Mouse (Mus musculus): ENCODE measurements at regions not wholly inside any gene's neighbourhood (a gene's known extent, or its start where the extent isn't known, plus 50 kb on each side); places are given as distances from the start of the nearest gene placed in this dataset.
"Not testable (repeated sequence)": the region's sequence is repeated elsewhere in the genome, so short reads cannot be mapped to it uniquely, and the experiment has no call there.

- intact Hi-C loops (cut with DNase I) = no loop called here
These were observed 129.8 kb upstream of the Arhgap42 start for GRCm38 (mm10) chr9:9368731-9369130.

GRCm38 (mm10) chr9:9342456-9343185 is 103.7 kb upstream of the Arhgap42 start:
- intact Hi-C loops (cut with DNase I) = no loop called here

- intact Hi-C loops (cut with DNase I) = no loop called here
These were observed 79.7 kb upstream of the Arhgap42 start for GRCm38 (mm10) chr9:9318624-9319023.

DNA sequence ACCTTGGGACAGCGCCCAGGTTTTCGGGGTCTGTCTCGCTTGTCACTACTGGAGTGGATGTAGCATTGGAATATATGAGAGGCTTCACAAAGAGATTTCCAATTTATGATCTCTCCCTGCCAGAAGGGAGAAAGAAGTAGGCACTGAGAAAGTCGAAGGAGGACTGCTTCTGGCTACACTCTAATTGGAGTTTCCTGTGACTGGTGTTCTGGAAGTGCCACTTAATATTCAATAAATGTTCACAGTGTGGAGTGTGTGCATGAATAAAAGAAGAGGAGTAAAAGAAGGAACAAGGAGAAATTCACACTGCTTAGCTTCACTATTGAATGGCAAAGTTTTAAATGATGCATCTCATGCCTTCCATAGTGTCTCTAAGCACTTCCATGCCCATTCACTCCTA is 77.1 kb upstream of the Arhgap42 start:
- intact Hi-C loops (cut with DNase I) = no loop called here

- intact Hi-C loops (cut with DNase I) = no loop called here
These were observed 73.4 kb upstream of the Arhgap42 start for GRCm38 (mm10) chr9:9312274-9312673.

DNA sequence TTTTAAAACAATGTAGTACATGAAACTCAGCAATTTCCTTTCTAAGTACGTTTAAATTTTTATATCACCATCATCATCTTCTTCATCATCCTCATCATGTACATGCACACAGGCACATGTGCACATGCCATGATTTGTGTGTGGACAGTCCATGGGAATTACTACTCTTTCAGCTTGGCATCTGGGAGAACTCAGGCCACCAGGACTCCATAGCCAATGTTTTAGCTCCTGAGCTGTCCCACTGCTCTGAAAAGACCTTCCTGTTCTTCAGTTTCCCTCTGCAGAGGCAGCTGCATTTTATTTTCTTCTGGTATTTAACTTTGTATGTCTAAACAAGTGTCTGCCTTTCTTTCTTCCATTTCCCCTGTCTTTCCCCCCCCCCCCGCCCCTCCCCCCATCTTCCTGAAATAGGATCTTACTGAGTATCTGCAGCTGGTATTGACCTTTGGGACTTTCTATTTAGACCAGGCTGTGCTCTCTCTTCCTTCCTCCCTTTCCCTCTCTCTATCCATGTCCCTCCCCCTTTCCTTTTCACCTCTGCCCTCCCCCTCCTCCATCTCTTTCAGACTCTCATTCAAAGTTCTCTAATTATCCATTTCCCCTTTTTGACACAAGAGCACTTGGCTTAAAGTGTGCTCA is 72.8 kb upstream of the Arhgap42 start:
- intact Hi-C loops (cut with DNase I) = no loop called here

GRCm38 (mm10) chr9:9311040-9311583 is 72.2 kb upstream of the Arhgap42 start:
- intact Hi-C loops (cut with DNase I) = not testable (repeated sequence)

- intact Hi-C loops (cut with DNase I) = no loop called here
These were observed 51.9 kb upstream of the Arhgap42 start for GRCm38 (mm10) chr9:9290767-9291166.

- intact Hi-C loops (cut with DNase I) = no loop called here
These were observed 50.7 kb upstream of the Arhgap42 start for GRCm38 (mm10) chr9:9289570-9289969.

Measured in adrenal gland (tissue).